Mouse (Mus musculus) small intestine, adult 2 months (tissue): ENCODE data around the gene 9130230L23Rik. TPM values are rescaled to one million over a fixed set of nuclear protein-coding genes. Genes with fewer than 3 reads are reported as not detected.

Experiments
- H3K27ac ChIP-seq: fragments of 200-500 bp; 2 replicates; pipeline ENCODE4 v1.5.1; 2012; ENCODE audit warnings: low read depth, low read length, control low read depth, inconsistent platforms; ENCODE audit not compliant: insufficient read depth
- H3K27me3 ChIP-seq: fragments of 200-500 bp; 2 replicates; pipeline ENCODE4 v1.6.1; 2012; ENCODE audit warnings: mild to moderate bottlenecking, moderate library complexity, low read length, inconsistent platforms; ENCODE audit not compliant: control insufficient read depth, insufficient read depth
- H3K36me3 ChIP-seq: fragments of 200-500 bp; 2 replicates; pipeline ENCODE4 v1.6.1; 2012; ENCODE audit warnings: mild to moderate bottlenecking, low read length, control low read depth, inconsistent platforms; ENCODE audit not compliant: control insufficient read depth, insufficient read depth
- H3K4me1 ChIP-seq: fragments of 200-500 bp; 2 replicates; pipeline ENCODE4 v1.6.1; 2012; ENCODE audit warnings: low read length, inconsistent platforms, mixed read lengths; ENCODE audit not compliant: control insufficient read depth, insufficient read depth, insufficient read length
- H3K4me3 ChIP-seq: fragments of 200-500 bp; 2 replicates; pipeline ENCODE4 v1.5.1; 2012; ENCODE audit warnings: low read depth, mild to moderate bottlenecking, control low read depth, inconsistent platforms, low read length, moderate library complexity
- CTCF ChIP-seq: fragments of 200-500 bp; IDR thresholded peaks from 2 replicates; pipeline ENCODE4 v1.5.1; 2012; ENCODE audit warnings: low read depth, mild to moderate bottlenecking, control low read depth, inconsistent platforms, low read length, moderate library complexity, mixed read lengths; ENCODE audit not compliant: insufficient replicate concordance, insufficient read length; ENCODE audit errors: extremely low read depth
- POLR2A ChIP-seq: fragments of 200-500 bp; IDR thresholded peaks from 2 replicates; pipeline ENCODE4 v1.6.1; 2012; ENCODE audit warnings: low read depth, mild to moderate bottlenecking, control low read depth, inconsistent platforms, low read length, moderate library complexity
- WGBS: fragments of 180-500 bp; shearing (Covaris S2); methylation state at CpG from one replicate; pipeline ENCODE4 v1.1.7; 2018; 5-methylcytosine and 5-hydroxymethylcytosine counted together
- polyA plus RNA-seq: library from polyadenylated mRNA; depleted of rRNA; stranded (reverse); fragments of >200 nt; gene quantifications from 2 replicates; pipeline ENCODE4 v1.2.3, GENCODE M21; 2012

Gene 9130230L23Rik
- polyA plus RNA-seq, 1 experiment: 10.9 TPM

- 74% methylated on average over 4 of the region's 4 CpGs for WGBS
- TF ChIP-seq POLR2A (no peak), CTCF (no peak)
- H3K4me1 ChIP-seq: no peaks in the 10 kb centered on the region
- H3K27ac ChIP-seq: no peak overlapping the region
- no peaks in the 10 kb centered on the region for H3K36me3 ChIP-seq
- H3K27me3 ChIP-seq: no peaks in the 10 kb centered on the region
- H3K4me3 ChIP-seq: no peak overlapping the region
Observed at GRCm38 (mm10) chr5:65951513-65951909, 52.6 kb downstream of the 9130230L23Rik start.

- Histone ChIP-seq H3K27me3 (no peaks in the 10 kb centered on the region), H3K36me3 (no peaks in the 10 kb centered on the region), H3K27ac (no peak overlapping the region), H3K4me1 (no peaks in the 10 kb centered on the region), H3K4me3 (no peak overlapping the region)
- 56% methylated on average over 18 of the region's 18 CpGs for whole genome bisulfite sequencing
- TF ChIP-seq POLR2A (no peak), CTCF (peak; percentile 24; the same call in 1 of the 2 replicates)
Observed at GRCm38 (mm10) chr5:65950679-65951512, 53.2 kb downstream of the 9130230L23Rik start.

GRCm38 (mm10) chr5:65950236-65950635 lies 53.8 kb downstream of the 9130230L23Rik start:
- H3K27ac ChIP-seq: no peak overlapping the region
- no peak overlapping the region for H3K4me3 ChIP-seq
- TF ChIP-seq CTCF (no peak), POLR2A (no peak)
- H3K36me3 ChIP-seq: no peaks in the 10 kb centered on the region
- 42% methylated on average over 6 of the region's 6 CpGs for WGBS
- no peaks in the 10 kb centered on the region for H3K4me1 ChIP-seq
- H3K27me3 ChIP-seq: no peaks in the 10 kb centered on the region

GRCm38 (mm10) chr5:65949822-65950221 lies 54.3 kb downstream of the 9130230L23Rik start:
- Histone ChIP-seq H3K27ac (no peak overlapping the region), H3K27me3 (no peaks in the 10 kb centered on the region), H3K4me1 (no peaks in the 10 kb centered on the region), H3K36me3 (no peaks in the 10 kb centered on the region), H3K4me3 (no peak overlapping the region)
- 89% methylated on average over 3 of the region's 3 CpGs for WGBS
- no peak for TF ChIP-seq CTCF
- no peak for TF ChIP-seq POLR2A

GRCm38 (mm10) chr5:65941145-65941544 lies 62.9 kb downstream of the 9130230L23Rik start:
- WGBS: 60% methylated on average over 4 of the region's 4 CpGs
- Histone ChIP-seq H3K27me3 (no peaks in the 10 kb centered on the region), H3K4me1 (no peaks in the 10 kb centered on the region), H3K4me3 (no peak overlapping the region), H3K27ac (no peak overlapping the region), H3K36me3 (no peaks in the 10 kb centered on the region)
- no peak for TF ChIP-seq POLR2A
- no peak for TF ChIP-seq CTCF

GRCm38 (mm10) chr5:65937998-65938715 lies 65.9 kb downstream of the 9130230L23Rik start:
- Histone ChIP-seq H3K4me3 (no peak overlapping the region), H3K36me3 (no peaks in the 10 kb centered on the region), H3K27ac (no peak overlapping the region), H3K27me3 (no peaks in the 10 kb centered on the region), H3K4me1 (no peaks in the 10 kb centered on the region)
- peak; percentile 93; the same call in 1 of the 2 replicates for TF ChIP-seq CTCF
- TF ChIP-seq POLR2A: no peak
- WGBS: 54% methylated on average over 9 of the region's 9 CpGs

- TF ChIP-seq CTCF (no peak), POLR2A (no peak)
- H3K4me1 ChIP-seq: no peaks in the 10 kb centered on the region
- no peaks in the 10 kb centered on the region for H3K27me3 ChIP-seq
- H3K27ac ChIP-seq: no peak overlapping the region
- WGBS: 63% methylated on average over 11 of the region's 11 CpGs
- H3K4me3 ChIP-seq: no peak overlapping the region
- H3K36me3 ChIP-seq: no peaks in the 10 kb centered on the region
Observed at GRCm38 (mm10) chr5:65937011-65937726, 66.9 kb downstream of the 9130230L23Rik start.
